Mouse (Mus musculus): Measurements from ENCODE around the gene Gm45808. TPM values are rescaled to one million over a fixed set of nuclear protein-coding genes. Genes with fewer than 3 reads are reported as not detected.
"Not testable (repeated sequence)": the region's sequence is repeated elsewhere in the genome, so short reads cannot be mapped to it uniquely, and the experiment has no call there.

The Gm45808 gene
- polyA plus RNA-seq, 1 experiment from 2014 or later: 0.15 TPM

DNA sequence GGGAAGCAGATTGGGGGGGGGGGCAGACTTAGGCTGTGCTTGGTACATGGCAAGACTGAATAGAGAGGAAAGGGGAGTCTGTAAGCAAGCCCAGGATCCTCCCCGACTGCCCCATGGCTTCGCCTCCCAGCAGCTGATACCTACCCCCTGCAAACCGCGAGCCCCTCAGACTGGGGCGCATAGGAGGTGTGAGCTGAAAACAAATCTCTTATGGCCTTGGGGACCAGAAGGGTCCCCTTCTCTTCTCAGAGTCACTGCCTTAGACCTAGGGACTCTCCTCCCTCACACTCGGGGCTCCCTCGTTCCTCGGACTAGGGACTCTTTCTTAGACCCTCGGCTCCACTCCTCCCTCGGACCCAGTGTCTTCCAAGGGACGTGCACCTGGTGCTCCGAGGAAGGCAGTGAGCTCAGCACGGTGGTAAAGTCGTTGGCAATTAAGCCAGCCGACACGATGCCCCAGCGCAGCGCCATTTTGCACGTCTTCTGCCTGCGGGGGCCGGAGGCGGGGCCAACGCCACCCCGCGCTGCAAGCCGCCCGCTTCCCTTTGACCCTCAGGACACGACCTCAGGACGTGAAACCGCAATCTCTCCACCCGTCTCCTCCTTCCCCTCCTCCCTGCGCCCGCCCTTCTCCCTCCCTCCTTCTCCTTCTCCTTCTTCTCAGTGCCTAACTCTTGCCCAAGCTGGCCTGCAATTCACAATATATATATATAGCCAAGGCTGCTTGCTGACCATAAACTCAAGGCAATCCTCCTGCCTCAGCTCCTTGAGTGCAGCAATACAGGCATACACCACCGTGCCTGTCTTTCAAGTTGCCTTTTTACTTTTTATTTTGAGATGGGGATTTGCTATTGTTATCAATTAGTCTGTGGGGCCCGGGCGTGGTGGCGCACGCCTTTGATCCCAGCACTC lies 1.9 kb upstream of the Gm45808 start, which contains the start of gene Dhdh:
Dhdh (minus strand) TSS at position 513 of the 912 bp plus-strand sequence.
- H3K27ac ChIP-seq (ENCODE audit: low read depth): peak within 1 kb of the TSS; percentile 87
- TF ChIP-seq EP300 (IDR thresholded peaks at IDR 0.05; ENCODE audit: low read depth) (no peak), CTCF (IDR thresholded peaks at IDR 0.05; ENCODE audit: low read depth) (no peak)
- whole genome bisulfite sequencing (ENCODE audit: insufficient replicate concordance): 7% methylated on average over 38 of the region's 38 CpGs
- peak within 1 kb of the TSS; percentile 74 for H3K9ac ChIP-seq (replicated peaks)
- ATAC-seq: peak; percentile 50
- H3K4me3 ChIP-seq (ENCODE audit: low read depth, low read length): peak within 1 kb of the TSS; percentile 60
- H3K4me2 ChIP-seq (ENCODE audit: low read depth, low read length): peak within 1 kb of the TSS; percentile 82
- peaks cover 12% of the 10 kb centered on the region for H3K36me3 ChIP-seq (replicated peaks; ENCODE audit: insufficient read depth, low read length)
- H3K27me3 ChIP-seq (ENCODE audit: insufficient read depth, low read length): no peaks in the 10 kb centered on the region
- DNase-seq: peak; percentile 78
- H3K9me3 ChIP-seq (ENCODE audit: low read length): no peaks in the 10 kb centered on the region
- H3K4me1 ChIP-seq (ENCODE audit: insufficient read depth): peaks cover 42% of the 10 kb centered on the region

DNA sequence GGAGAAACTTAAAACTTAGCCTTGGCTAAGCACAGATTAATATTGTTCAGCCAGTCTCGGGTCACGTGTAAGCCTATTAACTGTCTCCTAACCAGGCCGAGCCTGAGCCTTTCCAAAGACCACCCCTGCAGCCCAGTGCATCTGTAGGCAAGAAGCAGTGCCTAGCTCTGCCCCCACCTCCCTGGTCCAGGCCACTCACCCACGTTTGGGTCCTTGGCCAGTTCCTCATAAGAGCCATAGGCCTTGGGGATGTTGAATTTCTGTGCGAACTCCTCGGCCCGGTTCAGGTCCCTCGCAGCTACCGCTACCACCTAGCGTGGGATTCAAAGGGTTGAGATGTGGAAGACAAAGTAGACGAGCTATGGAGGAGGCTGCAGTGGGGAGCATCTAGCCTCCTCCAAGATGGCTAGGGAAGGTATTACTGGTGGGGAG lies 1.3 kb upstream of the Gm45808 start:
- Histone ChIP-seq H3K9me3 (ENCODE audit: low read length) (no peaks in the 10 kb centered on the region), H3K4me2 (ENCODE audit: low read depth, low read length) (peak overlapping the region; percentile 82), H3K9ac (replicated peaks) (peak overlapping the region; percentile 74), H3K27me3 (ENCODE audit: insufficient read depth, low read length) (no peaks in the 10 kb centered on the region), H3K4me3 (ENCODE audit: low read depth, low read length) (peak overlapping the region; percentile 60), H3K27ac (ENCODE audit: low read depth) (peak overlapping the region; percentile 73), H3K4me1 (ENCODE audit: insufficient read depth) (peaks cover 42% of the 10 kb centered on the region), H3K36me3 (replicated peaks; ENCODE audit: insufficient read depth, low read length) (peaks cover 5% of the 10 kb centered on the region)
- DNase-seq (no peak), ATAC-seq (no peak)
- TF ChIP-seq CTCF (IDR thresholded peaks at IDR 0.05; ENCODE audit: low read depth) (no peak), EP300 (IDR thresholded peaks at IDR 0.05; ENCODE audit: low read depth) (no peak)
- 53% methylated on average over 11 of the region's 11 CpGs for WGBS (ENCODE audit: insufficient replicate concordance)

DNA sequence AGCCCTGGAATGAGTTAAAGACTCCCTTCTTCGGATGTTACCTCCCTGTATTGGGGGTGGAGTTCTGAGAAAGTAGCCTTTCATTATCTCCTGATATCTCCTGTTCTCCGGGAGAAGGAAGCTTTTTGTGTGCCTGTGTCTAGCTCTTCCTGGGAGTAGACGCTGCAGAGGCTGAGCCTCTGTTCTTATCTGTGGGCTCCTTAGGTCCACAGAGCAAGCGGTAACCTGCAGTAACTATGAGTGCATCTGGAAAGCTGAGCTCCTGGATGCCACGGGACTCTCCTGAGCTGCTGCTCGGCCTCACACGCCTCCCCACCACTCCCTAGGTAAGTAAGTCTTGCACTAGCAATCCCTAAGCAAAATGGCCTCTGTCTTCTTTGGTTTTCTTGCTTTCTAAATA lies 453 bp downstream of the Gm45808 start:
- Histone ChIP-seq H3K27me3 (ENCODE audit: insufficient read depth, low read length) (no peaks in the 10 kb centered on the region), H3K4me3 (ENCODE audit: low read depth, low read length) (no peak overlapping the region), H3K36me3 (replicated peaks; ENCODE audit: insufficient read depth, low read length) (peaks cover 4% of the 10 kb centered on the region; the same call in 1 of the 2 replicates), H3K4me1 (ENCODE audit: insufficient read depth) (peaks cover 39% of the 10 kb centered on the region), H3K9me3 (ENCODE audit: low read length) (no peaks in the 10 kb centered on the region), H3K4me2 (ENCODE audit: low read depth, low read length) (no peak overlapping the region), H3K27ac (ENCODE audit: low read depth) (no peak overlapping the region), H3K9ac (replicated peaks) (no peak overlapping the region)
- ATAC-seq: no peak
- TF ChIP-seq CTCF (IDR thresholded peaks at IDR 0.05; ENCODE audit: low read depth) (no peak), EP300 (IDR thresholded peaks at IDR 0.05; ENCODE audit: low read depth) (no peak)
- WGBS (ENCODE audit: insufficient replicate concordance): 57% methylated on average over 7 of the region's 7 CpGs
- no peak for DNase-seq

DNA sequence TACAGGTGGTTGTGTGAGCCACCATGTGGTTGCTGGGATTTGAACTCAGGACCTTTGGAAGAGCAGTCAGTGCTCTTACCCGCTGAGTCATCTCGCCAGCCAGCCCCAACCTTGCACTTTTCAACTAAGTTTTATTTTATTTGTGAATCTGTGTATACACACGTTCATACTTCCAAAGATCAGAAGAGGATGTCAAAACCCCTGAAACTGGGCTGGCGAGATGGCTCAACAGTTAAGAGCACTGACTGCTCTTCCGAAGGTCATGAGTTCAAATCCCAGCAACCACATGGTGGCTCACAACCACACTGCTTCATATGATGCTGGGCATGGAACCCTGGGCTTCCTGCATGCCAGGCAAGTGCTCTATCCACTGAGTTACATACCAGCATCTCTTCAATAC lies 1.6 kb downstream of the Gm45808 start:
- H3K4me1 ChIP-seq (ENCODE audit: insufficient read depth): peaks cover 29% of the 10 kb centered on the region
- H3K27ac ChIP-seq (ENCODE audit: low read depth); H3K9me3 ChIP-seq (ENCODE audit: low read length); H3K36me3 ChIP-seq (replicated peaks; ENCODE audit: insufficient read depth, low read length); H3K27me3 ChIP-seq (ENCODE audit: insufficient read depth, low read length); H3K4me3 ChIP-seq (ENCODE audit: low read depth, low read length); H3K9ac ChIP-seq (replicated peaks); H3K4me2 ChIP-seq (ENCODE audit: low read depth, low read length); ATAC-seq; DNase-seq: not testable (repeated sequence)
- WGBS (ENCODE audit: insufficient replicate concordance): 83% methylated on average over 5 of the region's 5 CpGs

DNA sequence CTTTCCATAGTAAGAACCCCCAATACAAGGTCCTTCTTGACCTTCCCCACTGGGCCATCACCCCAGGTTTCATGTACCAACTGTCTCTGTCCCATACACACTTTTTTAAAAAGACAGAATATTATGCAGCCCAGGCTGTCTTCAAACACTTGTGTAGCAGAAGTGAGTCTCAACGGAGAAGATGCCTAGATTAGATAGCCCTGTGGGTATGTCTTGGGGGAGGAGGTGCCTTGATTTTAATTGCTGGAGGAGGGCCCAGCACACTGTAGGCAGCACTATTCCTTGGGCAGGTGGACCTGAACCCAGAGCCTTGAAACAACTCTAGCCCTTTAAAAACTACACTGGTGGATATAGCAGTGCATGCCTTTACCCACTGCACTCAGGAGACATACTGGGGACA lies 4.4 kb downstream of the Gm45808 start:
- Histone ChIP-seq H3K4me3 (ENCODE audit: low read depth, low read length) (no peak overlapping the region), H3K9ac (replicated peaks) (no peak overlapping the region), H3K4me2 (ENCODE audit: low read depth, low read length) (no peak overlapping the region), H3K4me1 (ENCODE audit: insufficient read depth) (peaks cover 10% of the 10 kb centered on the region; the same call in 1 of the 2 replicates), H3K27me3 (ENCODE audit: insufficient read depth, low read length) (no peaks in the 10 kb centered on the region), H3K36me3 (replicated peaks; ENCODE audit: insufficient read depth, low read length) (peaks cover 4% of the 10 kb centered on the region; the same call in 1 of the 2 replicates), H3K27ac (ENCODE audit: low read depth) (no peak overlapping the region), H3K9me3 (ENCODE audit: low read length) (no peaks in the 10 kb centered on the region)
- ATAC-seq: no peak
- TF ChIP-seq EP300 (IDR thresholded peaks at IDR 0.05; ENCODE audit: low read depth) (no peak), CTCF (IDR thresholded peaks at IDR 0.05; ENCODE audit: low read depth) (no peak)
- no peak for DNase-seq
- WGBS (ENCODE audit: insufficient replicate concordance): 70% methylated on average over 1 of the region's 1 CpGs

DNA sequence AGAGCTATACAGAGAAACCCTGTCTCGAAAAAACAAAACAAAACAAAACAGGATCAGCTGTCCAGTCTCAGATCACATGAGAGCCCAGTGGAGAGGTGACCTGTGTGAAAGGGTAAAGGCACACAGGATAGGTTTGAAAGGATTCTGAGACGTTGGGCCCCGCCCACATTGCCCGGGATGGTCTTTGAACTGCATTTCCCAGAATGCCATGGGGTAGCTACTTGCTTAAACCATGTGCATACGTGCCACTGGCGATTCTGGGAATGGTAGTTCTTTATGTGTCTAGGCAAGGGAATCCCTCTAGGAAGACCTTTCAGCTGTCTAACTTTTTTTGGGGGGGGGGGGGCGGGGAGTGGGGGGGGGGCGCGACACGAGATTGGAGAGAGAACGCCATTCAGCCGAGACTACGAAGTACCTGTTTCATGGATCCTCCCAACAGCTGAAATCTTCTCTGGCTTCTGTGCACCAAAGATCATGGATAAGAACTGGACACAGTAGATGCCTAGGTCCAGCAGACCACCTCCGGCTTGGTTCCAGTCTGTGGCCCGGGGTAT lies 5.2 kb downstream of the Gm45808 start, which contains the start of gene Tulp2:
Tulp2 (plus strand) TSS at position 504 of the 554 bp plus-strand sequence.
- H3K4me2 ChIP-seq (ENCODE audit: low read depth, low read length): no peak within 1 kb of the TSS
- peaks cover 7% of the 10 kb centered on the region; the same call in 1 of the 2 replicates for H3K4me1 ChIP-seq (ENCODE audit: insufficient read depth)
- H3K9me3 ChIP-seq (ENCODE audit: low read length): no peaks in the 10 kb centered on the region
- TF ChIP-seq EP300 (IDR thresholded peaks at IDR 0.05; ENCODE audit: low read depth) (no peak), CTCF (IDR thresholded peaks at IDR 0.05; ENCODE audit: low read depth) (no peak)
- ATAC-seq: peak; percentile 86
- H3K9ac ChIP-seq (replicated peaks): no peak within 1 kb of the TSS
- WGBS (ENCODE audit: insufficient replicate concordance): 49% methylated on average over 14 of the region's 15 CpGs
- H3K27me3 ChIP-seq (ENCODE audit: insufficient read depth, low read length): no peaks in the 10 kb centered on the region
- DNase-seq: peak; percentile 77
- no peak within 1 kb of the TSS for H3K27ac ChIP-seq (ENCODE audit: low read depth)
- peaks cover under 1% of the 10 kb centered on the region; the same call in 1 of the 2 replicates for H3K36me3 ChIP-seq (replicated peaks; ENCODE audit: insufficient read depth, low read length)
- no peak within 1 kb of the TSS for H3K4me3 ChIP-seq (ENCODE audit: low read depth, low read length)

DNA sequence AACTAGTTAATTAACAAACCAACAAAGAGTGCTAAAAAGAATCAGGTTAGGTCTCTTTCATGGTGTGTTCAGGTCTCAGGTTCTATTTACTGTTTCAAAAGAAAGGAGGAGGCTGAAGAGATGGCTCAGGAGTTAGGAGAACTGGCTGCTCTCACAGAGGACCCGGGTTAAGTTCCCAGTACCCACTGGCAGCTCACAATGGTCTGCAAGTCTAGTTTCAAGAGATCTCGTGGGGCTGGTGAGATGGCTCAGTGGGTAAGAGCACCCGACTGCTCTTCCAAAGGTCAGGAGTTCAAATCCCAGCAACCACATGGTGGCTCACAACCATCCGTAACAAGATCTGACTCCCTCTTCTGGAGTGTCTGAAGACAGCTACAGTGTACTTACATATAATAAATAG lies 6.3 kb downstream of the Gm45808 start:
- H3K9ac ChIP-seq (replicated peaks); DNase-seq; H3K9me3 ChIP-seq (ENCODE audit: low read length); H3K27ac ChIP-seq (ENCODE audit: low read depth); H3K36me3 ChIP-seq (replicated peaks; ENCODE audit: insufficient read depth, low read length); H3K4me1 ChIP-seq (ENCODE audit: insufficient read depth); H3K4me3 ChIP-seq (ENCODE audit: low read depth, low read length); ATAC-seq; H3K27me3 ChIP-seq (ENCODE audit: insufficient read depth, low read length); H3K4me2 ChIP-seq (ENCODE audit: low read depth, low read length): not testable (repeated sequence)
- 66% methylated on average over 3 of the region's 4 CpGs for WGBS (ENCODE audit: insufficient replicate concordance)

Data from liver, postnatal 0 days (tissue).